Mouse (Mus musculus) ovary, adult 18-20 months (tissue): Measurements from ENCODE around the gene Camk1g.

Source experiments
- DNase-seq: peaks from one replicate; pipeline ENCODE4 v3.0.0; 2022; ENCODE audit warnings: low spot score, mixed read lengths

The Camk1g gene

DNA sequence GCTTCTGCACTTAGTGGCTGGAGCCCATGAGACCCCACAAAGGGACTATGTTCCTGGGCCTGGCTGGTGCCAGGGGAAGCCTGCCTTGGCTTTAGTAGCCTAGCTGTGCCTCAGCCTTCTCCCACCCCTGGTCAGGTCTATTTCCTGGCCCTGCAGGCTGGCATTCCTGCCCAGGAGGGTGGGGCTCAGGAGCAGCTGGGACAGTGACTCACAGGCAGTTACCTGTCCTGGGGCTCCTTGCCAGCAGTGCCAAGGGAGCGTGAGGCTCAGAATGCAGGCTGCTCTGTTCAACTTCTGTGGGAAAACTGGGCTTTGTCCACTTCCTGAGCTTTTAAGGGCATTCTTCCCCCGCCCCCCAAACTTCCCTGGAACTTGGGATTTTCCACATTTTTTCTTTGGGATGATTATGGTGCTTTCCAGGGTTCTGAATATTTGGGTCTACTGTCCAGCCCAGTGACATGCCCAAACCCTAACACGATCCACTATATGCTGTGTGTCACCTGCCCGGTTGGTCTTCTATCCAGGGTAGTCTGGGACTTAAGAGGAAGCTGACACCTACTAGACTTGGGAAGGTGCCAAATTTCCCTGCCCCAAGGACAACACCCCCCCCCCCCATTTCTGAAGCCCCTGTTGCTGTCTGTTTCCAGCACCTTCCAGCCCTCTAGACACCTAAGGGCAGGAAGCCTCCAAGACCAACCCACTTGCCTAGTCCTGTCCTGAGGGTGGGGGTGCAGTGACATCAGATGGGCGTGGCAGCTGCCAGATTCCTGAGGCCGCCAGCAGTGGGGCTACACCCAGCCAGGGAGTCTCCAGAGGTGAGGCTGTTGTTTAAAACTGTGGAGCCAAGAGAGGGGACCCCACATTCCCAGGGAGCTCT, 68.6 kb downstream of the Camk1g start:
- no peak for DNase-seq

DNA sequence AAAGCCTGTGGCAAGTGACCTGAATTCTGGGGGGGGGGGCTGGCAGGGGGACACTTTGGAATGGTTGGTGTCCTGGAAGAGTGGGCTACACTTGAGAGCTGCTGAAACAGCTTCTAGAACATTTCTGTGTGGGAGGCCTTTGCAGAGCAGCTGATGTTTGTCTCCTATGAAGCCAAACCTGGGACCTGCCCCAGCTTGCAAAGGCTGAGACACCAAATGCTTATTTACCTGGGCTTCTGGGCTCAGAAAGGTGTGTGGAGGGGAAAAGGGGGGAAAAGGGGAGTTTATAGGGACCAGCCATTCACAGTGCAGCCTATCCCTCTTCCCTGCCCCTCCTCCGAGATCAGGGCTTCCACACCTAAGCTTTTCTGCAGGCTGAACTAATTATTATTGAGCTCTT, 70.1 kb downstream of the Camk1g start:
- DNase-seq, result no peak

DNA sequence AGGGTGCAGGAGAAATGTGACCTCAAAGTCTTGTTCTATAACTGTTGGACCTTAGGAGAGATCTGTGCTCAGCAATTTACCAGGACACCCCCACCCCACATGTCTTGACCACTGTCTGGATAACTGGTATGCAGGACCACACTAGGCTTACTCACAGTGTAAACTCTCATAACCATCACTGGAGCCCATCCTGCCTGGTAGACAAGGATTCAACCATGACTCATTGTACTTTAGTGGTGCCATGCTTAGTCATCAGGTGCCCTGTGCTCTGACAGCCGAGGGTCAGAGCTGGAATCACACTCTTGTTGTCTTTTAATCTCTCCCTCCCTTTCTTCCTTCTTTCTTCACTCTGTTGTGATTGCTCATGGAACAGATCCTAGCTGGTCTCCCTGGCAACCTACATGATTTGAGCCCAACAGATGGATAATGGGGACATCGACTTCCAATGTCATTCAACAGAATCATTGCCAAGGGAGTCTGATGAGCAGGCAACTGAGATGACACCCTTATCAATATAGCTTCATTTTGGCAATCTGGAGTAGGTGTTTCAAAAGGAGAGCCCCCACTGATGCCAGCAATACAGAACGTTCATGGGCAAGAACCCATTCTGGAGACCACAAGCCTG, 71.8 kb downstream of the Camk1g start:
- DNase-seq, result no peak
